18 mouse cellular contexts compared by ENCODE assay signal in genomic region chr11:87468278-87468655, GRCm38 (mm10).
A peak's percentile ranks its signal among the peaks of the same experiment; 100 is the strongest.
DNase-seq lines count a peak whose midpoint lies in the region; ATAC-seq and TF ChIP-seq lines count a peak whose summit lies in the region.
"Had no signal": no experiment of that assay in that cellular context is flagged by ENCODE, and none has a peak within 500 bp of the region (broad histone marks: within the 10 kb centered on the region; RNA-seq: fewer than 3 reads in every experiment).

No protein-coding gene starts in this region.

- no peak for TF ChIP-seq CTCF in kidney, adult 2 months (conservative IDR thresholded peaks at IDR 0.05; ENCODE audit: insufficient read depth, insufficient read length, low read depth, low read length)
- TF ChIP-seq CTCF in thymus, adult 2 months (IDR thresholded peaks at IDR 0.05; ENCODE audit: borderline replicate concordance, control insufficient read depth, extremely low read depth, insufficient read depth, low read length, poor library complexity), result no peak

- no peak for DNase-seq in embryonic facial prominence, embryonic 11.5 days (ENCODE audit: low spot score)
- no peak for DNase-seq in embryonic facial prominence, embryonic 10.5 days (ENCODE audit: low spot score)
- DNase-seq in kidney, adult 2 months, result no peak
- DNase-seq in thymus, adult 2 months, result peak; percentile 25
- no peak for DNase-seq in thymus, postnatal 10 days (ENCODE audit: low spot score in 2 of 2)
- no peak for DNase-seq in urinary bladder, adult 2 months (ENCODE audit: low spot score)
- DNase-seq in urinary bladder, postnatal 10 days (ENCODE audit: low spot score), result no peak
- DNase-seq: adrenal gland, postnatal 10 days; cerebellum, adult 18-20 months; forebrain, postnatal 0 days; kidney, adult 8-10 months; layer of hippocampus, postnatal 36 days; right cerebral cortex, postnatal 14 days had no signal

- H3K27me3 ChIP-seq in embryonic facial prominence, embryonic 11.5 days (ENCODE audit: control insufficient read depth, insufficient read depth, low read length), result no peaks in the 10 kb centered on the region
- H3K27me3 ChIP-seq in embryonic facial prominence, embryonic 10.5 days (replicated peaks; ENCODE audit: low read depth, poor library complexity, severe bottlenecking), result peaks cover 17% of the 10 kb centered on the region; the same call in 1 of the 2 replicates
- H3K27me3 ChIP-seq in kidney, embryonic 15.5 days, result no peaks in the 10 kb centered on the region
- no peaks in the 10 kb centered on the region for H3K27me3 ChIP-seq in kidney, adult 2 months (replicated peaks; ENCODE audit: control insufficient read depth, insufficient read depth, low read length)
- no peaks in the 10 kb centered on the region for H3K27me3 ChIP-seq in thymus, adult 2 months (ENCODE audit: control insufficient read depth, insufficient read depth, low read length)
- H3K27me3 ChIP-seq: embryonic facial prominence, embryonic 12.5 days had no signal

- no peaks in the 10 kb centered on the region for H3K9me3 ChIP-seq in embryonic facial prominence, embryonic 11.5 days (replicated peaks; ENCODE audit: control insufficient read depth, low read length)
- no peaks in the 10 kb centered on the region for H3K9me3 ChIP-seq in embryonic facial prominence, embryonic 10.5 days
- H3K9me3 ChIP-seq in kidney, embryonic 15.5 days (replicated peaks), result no peaks in the 10 kb centered on the region
- H3K9me3 ChIP-seq: embryonic facial prominence, embryonic 12.5 days; liver, embryonic 15.5 days had no signal

- H3K36me3 ChIP-seq in embryonic facial prominence, embryonic 11.5 days (replicated peaks; ENCODE audit: control insufficient read depth, insufficient read depth, low read depth, low read length), result no peaks in the 10 kb centered on the region
- H3K36me3 ChIP-seq in embryonic facial prominence, embryonic 10.5 days (replicated peaks), result no peaks in the 10 kb centered on the region
- H3K36me3 ChIP-seq in kidney, embryonic 15.5 days, result no peaks in the 10 kb centered on the region
- no peaks in the 10 kb centered on the region for H3K36me3 ChIP-seq in kidney, adult 2 months (ENCODE audit: control insufficient read depth, insufficient read depth, low read length)
- no peaks in the 10 kb centered on the region for H3K36me3 ChIP-seq in thymus, adult 2 months (ENCODE audit: control insufficient read depth, insufficient read depth, low read length)
- H3K36me3 ChIP-seq: embryonic facial prominence, embryonic 12.5 days; liver, embryonic 15.5 days had no signal

- 55% methylated on average over 7 of the region's 7 CpGs for WGBS in embryonic facial prominence, embryonic 11.5 days
- WGBS in embryonic facial prominence, embryonic 10.5 days, result 65% methylated on average over 7 of the region's 7 CpGs
- WGBS in kidney, embryonic 15.5 days, result 23% methylated on average over 7 of the region's 7 CpGs
- 31% methylated on average over 7 of the region's 7 CpGs for WGBS in kidney, adult 2 months
- 55% methylated on average over 7 of the region's 7 CpGs for WGBS in thymus, adult 2 months

- no peak overlapping the region for H3K4me3 ChIP-seq in embryonic facial prominence, embryonic 11.5 days (ENCODE audit: low read depth, low read length)
- H3K4me3 ChIP-seq in embryonic facial prominence, embryonic 10.5 days, result no peak overlapping the region
- H3K4me3 ChIP-seq in kidney, embryonic 15.5 days (replicated peaks), result no peak overlapping the region
- no peak overlapping the region for H3K4me3 ChIP-seq in kidney, adult 2 months (ENCODE audit: insufficient read depth, low read depth, low read length)
- 0 out of 2 replicates have a peak overlapping the region, but pooled peaks have one; percentile 31 for H3K4me3 ChIP-seq in thymus, adult 2 months (ENCODE audit: control insufficient read depth, insufficient read depth, low read length)
- H3K4me3 ChIP-seq: embryonic facial prominence, embryonic 12.5 days; liver, embryonic 15.5 days had no signal

- H3K4me2 ChIP-seq in embryonic facial prominence, embryonic 11.5 days (ENCODE audit: low read depth, low read length), result no peak overlapping the region
- H3K4me2 ChIP-seq in kidney, embryonic 15.5 days, result peak overlapping the region; percentile 40
- H3K4me2 ChIP-seq: embryonic facial prominence, embryonic 12.5 days had no signal

- no peak for TF ChIP-seq POLR2A in kidney, adult 2 months (IDR thresholded peaks at IDR 0.05; ENCODE audit: low read depth, low read length)
- TF ChIP-seq POLR2A in thymus, adult 2 months (IDR thresholded peaks at IDR 0.05; ENCODE audit: control insufficient read depth, extremely low read depth, insufficient read depth, low read length, poor library complexity), result no peak

- no peaks in the 10 kb centered on the region for H3K4me1 ChIP-seq in embryonic facial prominence, embryonic 11.5 days (ENCODE audit: control insufficient read depth, insufficient read depth, low read length)
- peaks cover 18% of the 10 kb centered on the region for H3K4me1 ChIP-seq in embryonic facial prominence, embryonic 10.5 days
- peaks cover 21% of the 10 kb centered on the region for H3K4me1 ChIP-seq in kidney, embryonic 15.5 days
- no peaks in the 10 kb centered on the region for H3K4me1 ChIP-seq in kidney, adult 2 months (ENCODE audit: control insufficient read depth, insufficient read depth, low read length)
- peaks cover 15% of the 10 kb centered on the region for H3K4me1 ChIP-seq in thymus, adult 2 months (replicated peaks; ENCODE audit: control insufficient read depth, insufficient read depth, low read length)
- H3K4me1 ChIP-seq: embryonic facial prominence, embryonic 12.5 days had no signal

- 0 out of 2 replicates have a peak overlapping the region, but pooled peaks have one; percentile 4 for H3K9ac ChIP-seq in embryonic facial prominence, embryonic 11.5 days (replicated peaks; ENCODE audit: low read length)
- H3K9ac ChIP-seq in kidney, embryonic 15.5 days, result no peak overlapping the region
- H3K9ac ChIP-seq: embryonic facial prominence, embryonic 12.5 days; forebrain, postnatal 0 days; liver, embryonic 15.5 days had no signal

- no peak overlapping the region for H3K27ac ChIP-seq in embryonic facial prominence, embryonic 11.5 days (replicated peaks; ENCODE audit: low read depth, low read length)
- no peak overlapping the region for H3K27ac ChIP-seq in embryonic facial prominence, embryonic 10.5 days (replicated peaks)
- H3K27ac ChIP-seq in kidney, embryonic 15.5 days, result peak overlapping the region; percentile 43; the same call in 1 of the 2 replicates
- H3K27ac ChIP-seq in kidney, adult 2 months (ENCODE audit: insufficient read depth, low read depth, low read length), result no peak overlapping the region
- peak overlapping the region; percentile 91 for H3K27ac ChIP-seq in thymus, adult 2 months (ENCODE audit: control insufficient read depth, insufficient read depth, low read length)
- H3K27ac ChIP-seq: embryonic facial prominence, embryonic 12.5 days; hindbrain, postnatal 0 days; liver, embryonic 15.5 days; stomach, postnatal 0 days had no signal

- ATAC-seq in embryonic facial prominence, embryonic 11.5 days (replicated peaks; ENCODE audit: insufficient number of reproducible peaks, low FRiP score, low TSS enrichment, low read depth), result no peak
- no peak for ATAC-seq in kidney, embryonic 15.5 days (replicated peaks; ENCODE audit: low FRiP score)
- ATAC-seq: forebrain, postnatal 0 days; hindbrain, postnatal 0 days had no signal

Comparison
In these comparisons a context has a peak if more than half of its experiments do, and no peak if none do; other contexts are left out.
1. H3K27ac ChIP-seq: peak in kidney, embryonic 15.5 days (single experiment) and thymus, adult 2 months (single experiment); none in embryonic facial prominence, embryonic 11.5 days (single experiment), embryonic facial prominence, embryonic 10.5 days (single experiment) and kidney, adult 2 months (single experiment).